Mouse (Mus musculus) megakaryocyte, embryonic 14.5 days (primary cell): ENCODE results near the gene Zfp420.

Source experiments
- FLI1 ChIP-seq: IDR thresholded peaks from 2 replicates; pipeline ENCODE4 v1.6.1; 2012; ENCODE audit warnings: low read length, inconsistent platforms, mixed read lengths
- GATA1 ChIP-seq: IDR thresholded peaks from 3 replicates; pipeline ENCODE4 v1.6.1; 2012; ENCODE audit warnings: mixed read lengths, low read length, inconsistent platforms, borderline replicate concordance

DNA sequence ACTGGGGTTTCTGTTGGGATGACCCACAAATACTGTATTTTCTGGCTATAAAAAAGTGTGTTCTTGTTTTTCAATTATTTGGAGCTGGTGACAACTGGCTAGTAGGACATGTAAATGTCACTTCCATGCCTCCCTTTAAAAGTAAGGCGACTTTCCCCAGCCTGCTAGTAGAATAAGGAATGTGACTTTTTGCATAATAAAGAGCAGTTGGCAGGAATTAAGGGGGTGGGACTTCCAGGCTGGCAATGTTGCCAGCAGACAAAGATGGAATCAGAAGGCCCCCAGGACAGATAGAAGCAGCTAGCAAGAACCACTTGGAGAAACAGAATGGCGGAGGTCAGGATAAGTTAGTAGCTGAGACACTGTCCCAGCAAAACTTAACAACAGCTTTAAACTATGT, 50.5 kb downstream of the Zfp420 start:
- TF ChIP-seq GATA1 (no peak), FLI1 (no peak)
